Comparison of ENCODE assay signal across 11 mouse cellular contexts in the genomic region with DNA sequence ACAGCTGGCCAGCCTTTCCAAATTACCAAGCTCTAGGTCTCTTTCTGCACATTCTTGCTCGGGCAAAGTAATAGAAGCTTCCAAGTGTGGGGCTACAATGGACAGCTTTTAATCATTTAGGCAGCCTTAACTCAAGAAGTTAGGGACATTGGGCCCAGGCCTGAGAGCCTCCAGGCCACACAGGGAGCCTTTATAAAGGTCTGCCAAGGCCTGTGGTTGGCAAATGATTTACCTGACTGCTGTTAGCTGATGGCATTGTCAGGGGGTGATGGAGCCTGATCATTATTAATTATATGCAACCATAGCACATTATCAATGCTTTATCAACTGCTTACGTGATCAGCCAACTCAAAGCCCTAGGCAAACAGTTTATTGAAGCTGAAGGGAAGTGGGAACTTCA. TPM values are rescaled to one million over a fixed set of nuclear protein-coding genes. Genes with fewer than 3 reads are reported as not detected.
DNase-seq lines count a peak whose midpoint lies in the region; ATAC-seq and TF ChIP-seq lines count a peak whose summit lies in the region.
"Had no signal": no experiment of that assay in that cellular context is flagged by ENCODE, and none has a peak within 500 bp of the region (broad histone marks: within the 10 kb centered on the region; RNA-seq: fewer than 3 reads in every experiment).

No protein-coding gene starts in this region.

- no peak overlapping the region for H3K4me2 ChIP-seq in liver, embryonic 13.5 days
- no peak overlapping the region for H3K4me2 ChIP-seq in intestine, embryonic 16.5 days (ENCODE audit: low read depth, low read length)
- no peak overlapping the region for H3K4me2 ChIP-seq in kidney, embryonic 16.5 days (replicated peaks; ENCODE audit: low read depth, low read length)
- H3K4me2 ChIP-seq in hindbrain, postnatal 0 days (ENCODE audit: low read depth, low read length): no peak overlapping the region

- no peak overlapping the region for H3K9ac ChIP-seq in liver, embryonic 13.5 days
- H3K9ac ChIP-seq in intestine, embryonic 16.5 days (ENCODE audit: low read depth, low read length): no peak overlapping the region
- no peak overlapping the region for H3K9ac ChIP-seq in kidney, embryonic 16.5 days (replicated peaks; ENCODE audit: low read length)
- H3K9ac ChIP-seq in hindbrain, postnatal 0 days (replicated peaks; ENCODE audit: low read length): no peak overlapping the region

- H3K4me3 ChIP-seq in liver, embryonic 13.5 days (replicated peaks): no peak overlapping the region
- H3K4me3 ChIP-seq in intestine, embryonic 16.5 days (ENCODE audit: low read length): no peak overlapping the region
- H3K4me3 ChIP-seq in kidney, embryonic 16.5 days (ENCODE audit: low read length): no peak overlapping the region
- H3K4me3 ChIP-seq in small intestine, adult 2 months (ENCODE audit: low read depth, low read length): no peak overlapping the region
- no peak overlapping the region for H3K4me3 ChIP-seq in hindbrain, postnatal 0 days (ENCODE audit: low read length)
- H3K4me3 ChIP-seq: hindbrain, embryonic 10.5 days had no signal

- no peak for TF ChIP-seq POLR2A in small intestine, adult 2 months (IDR thresholded peaks at IDR 0.05; ENCODE audit: low read depth, low read length)

- no peaks in the 10 kb centered on the region for H3K9me3 ChIP-seq in liver, embryonic 13.5 days (replicated peaks)
- H3K9me3 ChIP-seq in intestine, embryonic 16.5 days (ENCODE audit: control insufficient read depth, low read length): no peaks in the 10 kb centered on the region
- no peaks in the 10 kb centered on the region for H3K9me3 ChIP-seq in kidney, embryonic 16.5 days (ENCODE audit: low read length)
- H3K9me3 ChIP-seq in hindbrain, postnatal 0 days (ENCODE audit: low read length): no peaks in the 10 kb centered on the region
- H3K9me3 ChIP-seq: hindbrain, embryonic 10.5 days had no signal

- TF ChIP-seq CTCF in small intestine, adult 2 months (IDR thresholded peaks at IDR 0.05; ENCODE audit: extremely low read depth, insufficient read length, insufficient replicate concordance, low read depth, low read length): no peak
- no peak for TF ChIP-seq CTCF in hindbrain, postnatal 0 days (IDR thresholded peaks at IDR 0.05; ENCODE audit: low read depth)

- H3K27me3 ChIP-seq in liver, embryonic 13.5 days: no peaks in the 10 kb centered on the region
- no peaks in the 10 kb centered on the region for H3K27me3 ChIP-seq in intestine, embryonic 16.5 days (replicated peaks; ENCODE audit: control insufficient read depth, insufficient read depth, low read length)
- no peaks in the 10 kb centered on the region for H3K27me3 ChIP-seq in kidney, embryonic 16.5 days (ENCODE audit: insufficient read depth, low read length)
- no peaks in the 10 kb centered on the region for H3K27me3 ChIP-seq in small intestine, adult 2 months (ENCODE audit: control insufficient read depth, insufficient read depth, low read length)
- H3K27me3 ChIP-seq in hindbrain, postnatal 0 days (ENCODE audit: insufficient read depth, low read length): no peaks in the 10 kb centered on the region

- no peaks in the 10 kb centered on the region for H3K36me3 ChIP-seq in liver, embryonic 13.5 days
- no peaks in the 10 kb centered on the region for H3K36me3 ChIP-seq in intestine, embryonic 16.5 days (ENCODE audit: control insufficient read depth, insufficient read depth, low read length)
- H3K36me3 ChIP-seq in kidney, embryonic 16.5 days (ENCODE audit: insufficient read depth, low read length): no peaks in the 10 kb centered on the region
- no peaks in the 10 kb centered on the region for H3K36me3 ChIP-seq in small intestine, adult 2 months (ENCODE audit: control insufficient read depth, insufficient read depth, low read length)
- H3K36me3 ChIP-seq in hindbrain, postnatal 0 days (ENCODE audit: insufficient read depth, low read length): no peaks in the 10 kb centered on the region
- H3K36me3 ChIP-seq: hindbrain, embryonic 10.5 days had no signal

- H3K4me1 ChIP-seq in liver, embryonic 13.5 days (replicated peaks): peaks cover 77% of the 10 kb centered on the region
- H3K4me1 ChIP-seq in intestine, embryonic 16.5 days (ENCODE audit: control insufficient read depth, insufficient read depth, low read length): peaks cover 86% of the 10 kb centered on the region
- peaks cover 84% of the 10 kb centered on the region for H3K4me1 ChIP-seq in kidney, embryonic 16.5 days (ENCODE audit: insufficient read depth, low read length)
- H3K4me1 ChIP-seq in small intestine, adult 2 months (ENCODE audit: control insufficient read depth, insufficient read depth, insufficient read length, low read length): peaks cover 68% of the 10 kb centered on the region
- peaks cover 8% of the 10 kb centered on the region for H3K4me1 ChIP-seq in hindbrain, postnatal 0 days (ENCODE audit: insufficient read depth, low read length)

- no peak for DNase-seq in liver, embryonic 13.5 days
- DNase-seq in liver: no peak
- no peak for DNase-seq in urinary bladder, postnatal 36 days (ENCODE audit: low spot score in 2 of 2)
- no peak for DNase-seq in hindbrain, postnatal 0 days (ENCODE audit: low spot score)
- DNase-seq: right cerebral cortex, postnatal 4 days had no signal

- WGBS in liver, embryonic 13.5 days (ENCODE audit: insufficient replicate concordance): 50% methylated on average over 2 of the region's 2 CpGs
- 49% methylated on average over 2 of the region's 2 CpGs for WGBS in intestine, embryonic 16.5 days
- WGBS in kidney, embryonic 16.5 days: 54% methylated on average over 2 of the region's 2 CpGs
- 23% methylated on average over 2 of the region's 2 CpGs for WGBS in small intestine, adult 2 months
- WGBS in hindbrain, postnatal 0 days: 56% methylated on average over 2 of the region's 2 CpGs

- H3K27ac ChIP-seq in liver, embryonic 13.5 days: peak overlapping the region; percentile 23; the same call in 1 of the 2 replicates
- H3K27ac ChIP-seq in intestine, embryonic 16.5 days (ENCODE audit: low read length): peak overlapping the region; percentile 83; the same call in 1 of the 2 replicates
- H3K27ac ChIP-seq in kidney, embryonic 16.5 days (ENCODE audit: low read length): peak overlapping the region; percentile 95
- H3K27ac ChIP-seq in small intestine, adult 2 months (ENCODE audit: insufficient read depth, low read depth, low read length): peak overlapping the region; percentile 65
- H3K27ac ChIP-seq in hindbrain, postnatal 0 days: no peak overlapping the region

- ATAC-seq in liver, embryonic 13.5 days (ENCODE audit: low read depth): no peak
- ATAC-seq in intestine, embryonic 16.5 days: no peak
- no peak for ATAC-seq in kidney, embryonic 16.5 days (ENCODE audit: low FRiP score, low TSS enrichment)
- ATAC-seq in hindbrain, postnatal 0 days: no peak
- ATAC-seq: activated CD4-positive, CD25-positive, alpha-beta regulatory T cell, adult 4 months; forebrain, embryonic 16.5 days had no signal

RNA-seq across cellular contexts. Expression of a gene that starts 33.2 kb away (rescaled TPM):
- polyA plus RNA-seq in liver, embryonic 13.5 days (2015; fragmentation: Nextera tagmentation; extraction: Ambion mirVana): 1.2 and 1.5 TPM in 2 replicates
- 7.5 and 8.6 TPM in 2 replicates for polyA plus RNA-seq in intestine, embryonic 16.5 days (2015; fragmentation: Nextera tagmentation; extraction: Ambion mirVana)
- polyA plus RNA-seq in kidney, embryonic 16.5 days (2015; fragmentation: Nextera tagmentation; extraction: Ambion mirVana): 11.6 and 13.2 TPM in 2 replicates
- 1.7 and 5.6 TPM in 2 replicates for polyA plus RNA-seq in small intestine, adult 2 months (2012; rRNA removed)
- 2.7 and 4.6 TPM in 2 replicates for total RNA-seq in hindbrain, postnatal 0 days (2014; rRNA removed)
- polyA plus RNA-seq in hindbrain, postnatal 0 days (2015; fragmentation: Nextera tagmentation; extraction: Ambion mirVana): 3.4 and 3.6 TPM in 2 replicates
